Mouse (Mus musculus): Measurements from ENCODE around the gene Fcrl5.

DNA sequence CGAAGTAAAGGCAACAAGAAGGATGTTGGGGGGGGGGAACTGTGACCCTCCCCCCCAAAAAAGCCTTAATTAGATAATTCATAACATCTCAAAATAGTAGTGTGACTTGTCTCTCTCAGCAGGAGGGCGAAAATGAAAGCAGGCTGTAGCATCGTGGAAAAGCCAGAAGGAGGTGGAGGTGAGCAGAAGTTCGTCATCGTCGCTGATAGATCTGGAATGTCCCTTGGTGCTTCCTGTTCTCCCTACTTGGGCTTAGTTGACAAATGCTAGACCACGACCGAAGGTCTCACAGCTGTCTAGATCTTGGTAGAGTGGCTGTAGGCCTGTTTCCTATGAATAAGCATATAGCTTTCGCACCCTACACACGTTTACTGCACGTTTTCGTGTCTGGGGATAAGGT is 91.6 kb downstream of the Fcrl5 start:
- peak; percentile 53 for TF ChIP-seq CTCF (IDR thresholded peaks at IDR 0.05; ENCODE audit: low read depth)
- no peak for TF ChIP-seq EP300 (optimal IDR thresholded peaks at IDR 0.05)

All from stomach, postnatal 0 days (tissue).